Mouse (Mus musculus) liver, adult 2 months (tissue): ENCODE measurements around the gene Abhd17b. TPM values are rescaled to one million over a fixed set of nuclear protein-coding genes. Genes with fewer than 3 reads are reported as not detected.

ENCODE experiments used
- DNase-seq: peaks from one replicate; pipeline ENCODE4 v3.0.0-alpha.2; 2011; ENCODE audit warnings: low read depth, low spot score; ENCODE audit errors: extremely low read depth
- H3K27ac ChIP-seq: fragments of 200-500 bp; replicated peaks from 2 replicates; pipeline ENCODE4 v1.5.1; 2012; ENCODE audit warnings: low read depth, mild to moderate bottlenecking, control low read depth, inconsistent platforms, low read length; ENCODE audit not compliant: insufficient read depth
- H3K27me3 ChIP-seq: fragments of 200-500 bp; 2 replicates; pipeline ENCODE4 v1.6.1; 2012; ENCODE audit warnings: mild to moderate bottlenecking, moderate library complexity, low read length, inconsistent platforms; ENCODE audit not compliant: control insufficient read depth, insufficient read depth
- H3K36me3 ChIP-seq: fragments of 200-500 bp; 2 replicates; pipeline ENCODE4 v1.6.1; 2012; ENCODE audit warnings: low read length, inconsistent platforms; ENCODE audit not compliant: control insufficient read depth, insufficient read depth
- H3K4me1 ChIP-seq: fragments of 200-500 bp; 2 replicates; pipeline ENCODE4 v1.6.1; 2011; ENCODE audit warnings: low read length; ENCODE audit not compliant: control insufficient read depth, insufficient read depth
- H3K4me3 ChIP-seq: fragments of 200-500 bp; 2 replicates; pipeline ENCODE4 v1.5.1; 2011; ENCODE audit warnings: low read depth, mild to moderate bottlenecking, control low read depth, low read length, moderate library complexity; ENCODE audit not compliant: insufficient read depth
- H3K79me2 ChIP-seq: fragments of 200-500 bp; 2 replicates; pipeline ENCODE4 v1.6.1; 2012; ENCODE audit warnings: inconsistent platforms, mild to moderate bottlenecking, low read length, moderate library complexity; ENCODE audit not compliant: control insufficient read depth, insufficient read depth
- H3K9ac ChIP-seq: fragments of 200-500 bp; 2 replicates; pipeline ENCODE4 v1.6.1; 2012; ENCODE audit warnings: low read depth, mild to moderate bottlenecking, control low read depth, inconsistent platforms, low read length
- CTCF ChIP-seq: fragments of 200-500 bp; IDR thresholded peaks from 2 replicates; pipeline ENCODE4 v1.5.1; 2011; ENCODE audit warnings: low read depth, low read length, control low read depth
- POLR2A ChIP-seq: fragments of 200-500 bp; IDR thresholded peaks from 2 replicates; pipeline ENCODE4 v1.6.1; 2011; ENCODE audit warnings: low read length, control low read depth; ENCODE audit not compliant: insufficient read depth; ENCODE audit errors: extremely low read depth
- WGBS: fragments of 180-500 bp; shearing (Covaris S2); methylation state at CpG from one replicate; pipeline ENCODE4 v1.1.7; 2018; 5-methylcytosine and 5-hydroxymethylcytosine counted together
- polyA plus RNA-seq: library from polyadenylated mRNA; depleted of rRNA; stranded (reverse); fragments of >200 nt; gene quantifications from 2 replicates; pipeline ENCODE4 v1.2.3, GENCODE M21; 2012
- total RNA-seq: library from RNA; depleted of rRNA; stranded (reverse); fragments of >200 nt; gene quantifications from 2 replicates; pipeline ENCODE4 v1.2.3, GENCODE M21; 2014

Gene Abhd17b
- total and polyA plus RNA-seq, 2 experiments: 7.6 to 16.6 TPM

DNA sequence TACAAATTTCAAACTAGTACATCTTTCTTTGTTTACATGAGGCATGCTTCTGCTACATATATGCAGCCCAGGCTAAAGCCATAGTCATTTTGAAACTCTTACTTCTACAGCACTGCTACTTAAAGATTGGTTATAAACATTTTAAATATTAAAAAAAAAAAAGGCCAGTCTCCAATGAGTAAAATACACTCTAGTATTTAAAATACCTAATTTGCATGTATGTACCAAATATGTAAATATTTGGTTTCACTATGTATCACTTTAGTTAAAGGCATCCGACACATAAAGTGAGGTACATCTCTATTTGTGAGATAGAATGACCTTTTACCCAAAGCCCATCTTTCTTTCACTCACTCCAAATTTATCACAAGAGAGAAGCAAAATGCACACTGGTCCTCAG, 24.0 kb upstream of the Abhd17b start:
- Histone ChIP-seq H3K79me2 (peaks cover 19% of the 10 kb centered on the region; the same call in 1 of the 2 replicates), H3K27ac (no peak overlapping the region), H3K4me3 (no peak overlapping the region), H3K27me3 (no peaks in the 10 kb centered on the region), H3K4me1 (peaks cover 32% of the 10 kb centered on the region), H3K9ac (no peak overlapping the region), H3K36me3 (no peaks in the 10 kb centered on the region)
- no peak for TF ChIP-seq POLR2A
- TF ChIP-seq CTCF: no peak
- DNase-seq: no peak
- WGBS: 78% methylated on average over 1 of the region's 1 CpGs

DNA sequence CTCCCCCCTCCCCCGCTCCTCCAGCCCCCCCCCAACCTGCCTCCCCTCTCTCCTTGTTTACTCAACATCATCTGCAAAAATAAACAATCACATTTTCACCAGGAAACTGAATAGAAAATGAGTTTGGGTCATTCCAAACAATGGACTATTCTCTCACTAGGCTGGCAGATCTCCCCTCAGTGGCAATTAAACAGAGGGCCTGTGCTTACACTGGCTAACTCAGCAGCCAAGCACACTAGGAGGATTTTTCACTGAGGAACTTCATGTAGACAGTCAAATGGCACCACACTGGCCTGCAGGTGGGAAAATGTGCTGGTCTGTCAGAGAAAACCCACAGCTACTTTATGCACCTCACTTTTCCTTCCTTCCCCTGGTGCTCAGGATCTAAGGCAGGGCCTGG, 23.5 kb upstream of the Abhd17b start:
- Histone ChIP-seq H3K36me3 (no peaks in the 10 kb centered on the region), H3K79me2 (peaks cover 19% of the 10 kb centered on the region; the same call in 1 of the 2 replicates), H3K27me3 (no peaks in the 10 kb centered on the region), H3K27ac (no peak overlapping the region; the same call in 1 of the 2 replicates), H3K9ac (no peak overlapping the region), H3K4me1 (peaks cover 30% of the 10 kb centered on the region), H3K4me3 (no peak overlapping the region)
- WGBS: 80% methylated on average over 1 of the region's 1 CpGs
- TF ChIP-seq POLR2A (no peak), CTCF (no peak)
- no peak for DNase-seq

DNA sequence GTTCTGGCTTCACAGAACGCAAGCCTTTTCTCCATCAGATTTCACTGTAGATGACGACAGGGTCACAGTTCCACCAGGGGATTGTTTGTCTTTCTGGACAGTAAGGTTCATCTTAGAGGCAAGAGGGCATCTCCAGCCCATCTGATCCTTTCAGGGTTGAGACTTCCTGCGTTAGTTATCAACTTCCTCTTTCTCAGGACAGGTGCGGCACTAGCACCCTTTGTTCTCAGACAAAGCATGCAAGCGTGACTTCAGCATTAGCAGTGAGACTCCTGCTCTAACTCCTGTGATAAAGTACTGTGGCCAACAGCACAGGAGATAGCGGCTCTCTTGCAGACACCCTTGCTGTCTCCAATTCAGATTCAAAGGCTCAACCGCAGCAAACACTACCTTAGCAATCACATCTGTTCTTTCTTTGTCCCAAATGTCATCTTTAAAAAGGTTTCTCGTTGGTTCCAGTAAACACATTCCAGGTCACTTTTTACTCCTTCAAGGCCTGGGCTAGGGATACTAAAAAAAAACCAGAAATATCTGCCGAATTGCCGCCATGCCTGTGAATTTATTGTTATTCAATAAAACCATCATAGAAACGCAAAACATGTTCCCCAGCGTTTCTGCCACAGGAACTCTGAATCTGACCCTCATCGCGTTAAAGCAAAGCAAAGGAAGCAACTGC, 22.2 kb upstream of the Abhd17b start:
- Histone ChIP-seq H3K79me2 (peaks cover 15% of the 10 kb centered on the region; the same call in 1 of the 2 replicates), H3K27ac (peak overlapping the region; percentile 54), H3K36me3 (no peaks in the 10 kb centered on the region), H3K4me3 (no peak overlapping the region), H3K4me1 (peaks cover 26% of the 10 kb centered on the region), H3K9ac (no peak overlapping the region), H3K27me3 (no peaks in the 10 kb centered on the region)
- WGBS: 57% methylated on average over 14 of the region's 14 CpGs
- no peak for TF ChIP-seq CTCF
- TF ChIP-seq POLR2A: no peak
- peak; percentile 63 for DNase-seq

DNA sequence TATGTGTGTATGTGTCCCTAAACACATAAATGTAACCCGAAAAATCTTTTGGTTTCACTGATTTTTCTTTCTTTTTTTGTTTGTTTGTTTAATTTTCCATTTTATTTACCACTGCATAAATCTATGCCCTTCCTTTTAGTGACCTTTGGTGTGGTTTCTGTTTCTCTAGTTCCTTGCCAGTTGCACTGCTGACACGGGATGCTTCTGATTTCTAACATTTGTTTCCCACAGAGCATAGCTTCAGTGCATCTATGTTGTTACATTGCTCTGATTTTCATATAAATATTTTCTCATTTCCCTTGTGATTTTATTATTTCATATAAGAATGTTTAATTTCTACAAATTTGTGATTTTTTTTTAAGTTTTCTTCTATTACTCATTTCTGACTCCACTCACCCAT, 17.6 kb upstream of the Abhd17b start:
- H3K4me3 ChIP-seq: no peak overlapping the region

DNA sequence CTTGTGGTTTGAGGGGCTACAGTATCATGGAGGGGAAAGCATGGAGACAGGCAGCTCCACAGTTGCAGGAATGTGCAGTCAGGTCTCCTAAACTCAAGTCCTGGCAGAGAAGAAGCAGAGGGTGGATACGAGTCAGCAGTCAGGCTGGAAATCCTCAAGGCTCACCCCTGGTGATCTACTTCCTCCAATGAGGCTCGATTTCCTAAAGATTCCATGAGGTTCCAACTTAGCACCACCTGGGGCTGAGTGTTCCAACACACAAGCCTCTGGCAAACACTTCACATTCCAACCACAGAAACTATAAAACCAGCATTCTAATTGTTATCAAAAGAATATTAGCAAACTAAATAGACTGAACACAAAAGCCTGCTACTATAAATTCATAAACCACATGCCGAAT, 16.1 kb upstream of the Abhd17b start:
- Histone ChIP-seq H3K27ac (no peak overlapping the region), H3K27me3 (no peaks in the 10 kb centered on the region), H3K79me2 (peaks cover 28% of the 10 kb centered on the region; the same call in 1 of the 2 replicates), H3K9ac (no peak overlapping the region), H3K36me3 (no peaks in the 10 kb centered on the region), H3K4me1 (peaks cover 16% of the 10 kb centered on the region; the same call in 1 of the 2 replicates), H3K4me3 (no peak overlapping the region)
- WGBS: 83% methylated on average over 3 of the region's 3 CpGs
- no peak for DNase-seq
- TF ChIP-seq CTCF (no peak), POLR2A (no peak)

More for the DNA sequence above, 17.6 kb upstream of the Abhd17b start:
- 39% methylated on average over 2 of the region's 2 CpGs for WGBS
- peaks cover 28% of the 10 kb centered on the region; the same call in 1 of the 2 replicates for H3K79me2 ChIP-seq
- DNase-seq: no peak
- no peak overlapping the region for H3K9ac ChIP-seq
- TF ChIP-seq POLR2A: no peak
- no peak for TF ChIP-seq CTCF
- H3K27me3 ChIP-seq: no peaks in the 10 kb centered on the region
- H3K4me1 ChIP-seq: peaks cover 16% of the 10 kb centered on the region
- no peaks in the 10 kb centered on the region for H3K36me3 ChIP-seq
- H3K27ac ChIP-seq: no peak overlapping the region

DNA sequence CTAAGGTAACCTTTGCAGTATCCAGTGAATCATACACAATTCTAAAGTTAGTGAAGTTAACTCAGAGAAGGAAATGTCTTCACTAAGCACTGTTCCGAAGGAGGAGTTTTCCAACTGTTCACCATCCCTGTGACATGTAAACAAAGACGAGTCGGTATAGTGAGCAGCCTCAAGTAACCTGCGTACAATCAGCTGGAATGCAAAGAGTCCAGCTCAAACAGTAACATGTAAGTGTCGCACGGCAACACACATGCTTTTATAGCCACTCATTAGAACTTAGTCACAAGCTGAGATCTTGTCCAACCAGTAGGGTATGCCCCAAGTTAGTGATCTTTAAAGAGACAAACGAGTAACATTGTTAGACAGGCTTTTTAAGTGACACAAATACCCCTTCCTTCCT, 15.3 kb upstream of the Abhd17b start:
- H3K4me1 ChIP-seq: peaks cover 16% of the 10 kb centered on the region; the same call in 1 of the 2 replicates
- DNase-seq: no peak
- peaks cover 28% of the 10 kb centered on the region; the same call in 1 of the 2 replicates for H3K79me2 ChIP-seq
- H3K9ac ChIP-seq: no peak overlapping the region
- H3K36me3 ChIP-seq: no peaks in the 10 kb centered on the region
- TF ChIP-seq CTCF: no peak
- no peak for TF ChIP-seq POLR2A
- WGBS: 85% methylated on average over 7 of the region's 7 CpGs
- H3K27ac ChIP-seq: no peak overlapping the region
- no peak overlapping the region for H3K4me3 ChIP-seq
- H3K27me3 ChIP-seq: no peaks in the 10 kb centered on the region
